Comparison of ENCODE assay signal across 8 mouse cellular contexts in the genomic region with DNA sequence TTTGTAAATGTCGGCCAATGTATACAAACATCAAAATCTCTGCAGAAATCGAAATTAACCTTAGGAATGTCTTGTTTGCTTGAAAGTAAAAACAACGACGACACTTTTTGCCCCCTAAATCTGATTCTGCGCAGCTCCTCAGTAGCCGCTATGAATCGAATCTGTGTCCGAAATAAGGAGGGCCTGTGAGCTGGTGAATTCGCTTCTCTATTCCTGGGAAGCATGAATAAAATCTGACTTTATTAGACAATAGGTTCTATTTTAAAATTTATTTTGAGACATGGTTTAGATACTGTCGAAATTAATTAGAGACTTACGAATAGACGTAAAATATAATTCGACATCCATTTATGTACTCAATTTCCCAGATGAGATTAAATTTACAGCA. TPM values are rescaled to one million over a fixed set of nuclear protein-coding genes. Genes with fewer than 3 reads are reported as not detected.
DNase-seq lines count a peak whose midpoint lies in the region; ATAC-seq and TF ChIP-seq lines count a peak whose summit lies in the region.

No protein-coding gene starts in this region.

- peak overlapping the region; percentile 77 for H3K4me3 ChIP-seq in heart, embryonic 13.5 days
- peak overlapping the region; percentile 70 for H3K4me3 ChIP-seq in bone marrow, adult 2 months (replicated peaks; ENCODE audit: control insufficient read depth, low read depth, low read length)
- H3K4me3 ChIP-seq in hindbrain, embryonic 10.5 days, result peak overlapping the region; percentile 84
- H3K4me3 ChIP-seq in midbrain, embryonic 10.5 days, result peak overlapping the region; percentile 71

- no peak for DNase-seq in heart, postnatal 25 days (ENCODE audit: low spot score)
- no peak for DNase-seq in hindbrain, embryonic 10.5 days (ENCODE audit: low spot score)
- DNase-seq in midbrain, embryonic 10.5 days (ENCODE audit: low spot score), result no peak
- no peak for DNase-seq in frontal cortex, postnatal 14 days (ENCODE audit: low spot score in 2 of 2)
- DNase-seq in yolk sac, embryonic 10.5 days (ENCODE audit: low spot score), result no peak
- DNase-seq in thymus, adult 18-20 months, result no peak

- H3K4me2 ChIP-seq in heart, embryonic 13.5 days, result peak overlapping the region; percentile 97

- H3K27ac ChIP-seq in heart, embryonic 13.5 days (replicated peaks), result peak overlapping the region; percentile 56; the same call in 1 of the 2 replicates
- no peak overlapping the region for H3K27ac ChIP-seq in bone marrow, adult 2 months (ENCODE audit: control insufficient read depth, insufficient read depth, low read depth, low read length, poor library complexity)
- peak overlapping the region; percentile 93 for H3K27ac ChIP-seq in hindbrain, embryonic 10.5 days
- peak overlapping the region; percentile 83 for H3K27ac ChIP-seq in midbrain, embryonic 10.5 days (replicated peaks)

- peak overlapping the region; percentile 82 for H3K9ac ChIP-seq in heart, embryonic 13.5 days

- no peak for ATAC-seq in heart, embryonic 13.5 days (ENCODE audit: extremely low read depth, insufficient number of reproducible peaks, low FRiP score, low TSS enrichment)

- H3K27me3 ChIP-seq in heart, embryonic 13.5 days (replicated peaks), result no peaks in the 10 kb centered on the region
- H3K27me3 ChIP-seq in hindbrain, embryonic 10.5 days (ENCODE audit: insufficient read depth, poor library complexity, severe bottlenecking), result no peaks in the 10 kb centered on the region
- H3K27me3 ChIP-seq in midbrain, embryonic 10.5 days (ENCODE audit: low read depth, poor library complexity, severe bottlenecking), result 0 out of 2 replicates have a peak, but pooled peaks cover 4% of the 10 kb centered on the region

- no peak for TF ChIP-seq CTCF in bone marrow, adult 2 months (IDR thresholded peaks at IDR 0.05; ENCODE audit: control insufficient read depth, insufficient read depth, low read length)

- H3K36me3 ChIP-seq in heart, embryonic 13.5 days, result no peaks in the 10 kb centered on the region
- no peaks in the 10 kb centered on the region for H3K36me3 ChIP-seq in hindbrain, embryonic 10.5 days
- H3K36me3 ChIP-seq in midbrain, embryonic 10.5 days, result no peaks in the 10 kb centered on the region

- intact Hi-C loops in heart, postnatal 25 days (cut with DNase I), result loop anchor here (2.0 kb wide), 1 partner anchor 14 kb away; the partner anchor contains the start of gene Tspyl1

- WGBS in heart, embryonic 13.5 days, result 8% methylated on average over 13 of the region's 13 CpGs
- 6% methylated on average over 13 of the region's 13 CpGs for WGBS in bone marrow, adult 2 months
- WGBS in hindbrain, embryonic 10.5 days, result 4% methylated on average over 13 of the region's 13 CpGs
- 7% methylated on average over 13 of the region's 13 CpGs for WGBS in midbrain, embryonic 10.5 days

- H3K4me1 ChIP-seq in heart, embryonic 13.5 days, result peaks cover 40% of the 10 kb centered on the region
- H3K4me1 ChIP-seq in bone marrow, adult 2 months (ENCODE audit: control insufficient read depth, insufficient read depth, low read length), result no peaks in the 10 kb centered on the region; the same call in 1 of the 2 replicates
- H3K4me1 ChIP-seq in hindbrain, embryonic 10.5 days (replicated peaks), result peaks cover 48% of the 10 kb centered on the region
- peaks cover 40% of the 10 kb centered on the region for H3K4me1 ChIP-seq in midbrain, embryonic 10.5 days

- no peaks in the 10 kb centered on the region for H3K9me3 ChIP-seq in heart, embryonic 13.5 days
- H3K9me3 ChIP-seq in hindbrain, embryonic 10.5 days, result no peaks in the 10 kb centered on the region
- H3K9me3 ChIP-seq in midbrain, embryonic 10.5 days (replicated peaks), result no peaks in the 10 kb centered on the region

- no peak for TF ChIP-seq POLR2A in bone marrow, adult 2 months (IDR thresholded peaks at IDR 0.05; ENCODE audit: borderline replicate concordance, control insufficient read depth, low read depth, low read length)

RNA-seq across cellular contexts. Expression of gene Tspyl4, which starts 0.3 kb away (rescaled TPM):
- 16.9 and 19.7 TPM in 2 replicates for polyA plus RNA-seq in heart, embryonic 13.5 days (2015; fragmentation: Nextera tagmentation; extraction: Ambion mirVana)
- 10 to 100 TPM in 1 of 2 experiments, 1 to 10 TPM in 1; 8.4 to 10.7 TPM for total RNA-seq in heart, postnatal 25 days (2021)
- polyA plus RNA-seq in bone marrow, adult 2 months (2011; ENCODE audit: insufficient read depth, insufficient read length, low replicate concordance, missing spikeins), result 1.5 and 7.7 TPM in 2 replicates
- 49.2 and 77.6 TPM in 2 replicates for polyA plus RNA-seq in hindbrain, embryonic 10.5 days (2016; fragmentation: Nextera tagmentation; extraction: Ambion mirVana)
- 38.1 and 61.6 TPM in 2 replicates for polyA plus RNA-seq in midbrain, embryonic 10.5 days (2016; fragmentation: Nextera tagmentation; extraction: Ambion mirVana)

RNA-seq across cellular contexts. Expression of gene Tspyl1, which starts 14.9 kb away (rescaled TPM):
- 67.7 and 71.6 TPM in 2 replicates for polyA plus RNA-seq in heart, embryonic 13.5 days (2015; fragmentation: Nextera tagmentation; extraction: Ambion mirVana)
- total RNA-seq in heart, postnatal 25 days (2021), result 10 to 100 TPM; 53.9 to 58.5 TPM
- 12.2 and 18.2 TPM in 2 replicates for polyA plus RNA-seq in bone marrow, adult 2 months (2011; ENCODE audit: insufficient read depth, insufficient read length, low replicate concordance, missing spikeins)
- polyA plus RNA-seq in hindbrain, embryonic 10.5 days (2016; fragmentation: Nextera tagmentation; extraction: Ambion mirVana), result 70.1 and 83.3 TPM in 2 replicates
- 65.0 and 78.0 TPM in 2 replicates for polyA plus RNA-seq in midbrain, embryonic 10.5 days (2016; fragmentation: Nextera tagmentation; extraction: Ambion mirVana)
